8 mouse cellular contexts compared by ENCODE assay signal in genomic region chr2:118542971-118543573, GRCm38 (mm10). TPM values are rescaled to one million over a fixed set of nuclear protein-coding genes. Genes with fewer than 3 reads are reported as not detected.
DNase-seq lines count a peak whose midpoint lies in the region; ATAC-seq and TF ChIP-seq lines count a peak whose summit lies in the region.

No protein-coding gene starts in this region.

- H3K4me2 ChIP-seq in kidney, embryonic 15.5 days: peak overlapping the region; percentile 84

- H3K36me3 ChIP-seq in kidney, adult 2 months (ENCODE audit: control insufficient read depth, insufficient read depth, low read length): no peaks in the 10 kb centered on the region
- H3K36me3 ChIP-seq in E14TG2a.4 (ENCODE audit: insufficient read depth, low read length): peaks cover 17% of the 10 kb centered on the region
- peaks cover 9% of the 10 kb centered on the region for H3K36me3 ChIP-seq in kidney, embryonic 15.5 days

- ATAC-seq in kidney, embryonic 15.5 days (replicated peaks; ENCODE audit: low FRiP score): no peak

- no peak for TF ChIP-seq POLR2A in kidney, adult 2 months (IDR thresholded peaks at IDR 0.05; ENCODE audit: low read depth, low read length)
- no peak for TF ChIP-seq POLR2A in bone marrow, adult 2 months (IDR thresholded peaks at IDR 0.05; ENCODE audit: borderline replicate concordance, control insufficient read depth, low read depth, low read length)

- H3K4me3 ChIP-seq in kidney, adult 2 months (ENCODE audit: insufficient read depth, low read depth, low read length): no peak overlapping the region
- H3K4me3 ChIP-seq in E14TG2a.4 (replicated peaks; ENCODE audit: low read length): no peak overlapping the region
- H3K4me3 ChIP-seq in bone marrow, adult 2 months (replicated peaks; ENCODE audit: control insufficient read depth, low read depth, low read length): no peak overlapping the region
- no peak overlapping the region for H3K4me3 ChIP-seq in kidney, embryonic 15.5 days (replicated peaks)

- no peaks in the 10 kb centered on the region for H3K27me3 ChIP-seq in kidney, adult 2 months (replicated peaks; ENCODE audit: control insufficient read depth, insufficient read depth, low read length)
- H3K27me3 ChIP-seq in E14TG2a.4 (ENCODE audit: insufficient read depth, low read length): peaks cover 7% of the 10 kb centered on the region; the same call in 1 of the 2 replicates
- H3K27me3 ChIP-seq in kidney, embryonic 15.5 days: no peaks in the 10 kb centered on the region

- peak; percentile 29; the same call in 1 of the 2 replicates for TF ChIP-seq CTCF in kidney, adult 2 months (conservative IDR thresholded peaks at IDR 0.05; ENCODE audit: insufficient read depth, insufficient read length, low read depth, low read length)
- peak; percentile 87 for TF ChIP-seq CTCF in E14TG2a.4 (conservative IDR thresholded peaks at IDR 0.05; ENCODE audit: low read length)
- 0 out of 2 replicates have a peak, but pooled peaks have one; percentile 18 for TF ChIP-seq CTCF in bone marrow, adult 2 months (IDR thresholded peaks at IDR 0.05; ENCODE audit: control insufficient read depth, insufficient read depth, low read length)

- H3K4me1 ChIP-seq in kidney, adult 2 months (ENCODE audit: control insufficient read depth, insufficient read depth, low read length): peaks cover 58% of the 10 kb centered on the region
- peaks cover 84% of the 10 kb centered on the region for H3K4me1 ChIP-seq in E14TG2a.4 (replicated peaks; ENCODE audit: low read depth, low read length)
- peaks cover 15% of the 10 kb centered on the region for H3K4me1 ChIP-seq in bone marrow, adult 2 months (ENCODE audit: control insufficient read depth, insufficient read depth, low read length)
- peaks cover 94% of the 10 kb centered on the region for H3K4me1 ChIP-seq in kidney, embryonic 15.5 days

- H3K9ac ChIP-seq in kidney, embryonic 15.5 days: no peak overlapping the region

- peak; percentile 37 for DNase-seq in kidney, adult 2 months
- DNase-seq in kidney, adult 8-10 months: no peak
- DNase-seq in gastrocnemius, postnatal 25 days: no peak
- DNase-seq in layer of hippocampus, adult 9-10 months (ENCODE audit: low spot score): no peak
- DNase-seq in adrenal gland, postnatal 25 days: no peak

- H3K27ac ChIP-seq in kidney, adult 2 months (ENCODE audit: insufficient read depth, low read depth, low read length): peak overlapping the region; percentile 51
- H3K27ac ChIP-seq in bone marrow, adult 2 months (ENCODE audit: control insufficient read depth, insufficient read depth, low read depth, low read length, poor library complexity): no peak overlapping the region
- peak overlapping the region; percentile 95 for H3K27ac ChIP-seq in kidney, embryonic 15.5 days

- 83% methylated on average over 1 of the region's 1 CpGs for whole genome bisulfite sequencing in kidney, adult 2 months
- WGBS in bone marrow, adult 2 months: 92% methylated on average over 1 of the region's 1 CpGs
- WGBS in kidney, embryonic 15.5 days: 88% methylated on average over 1 of the region's 1 CpGs

- no peaks in the 10 kb centered on the region for H3K9me3 ChIP-seq in E14TG2a.4 (ENCODE audit: low read length)
- no peaks in the 10 kb centered on the region for H3K9me3 ChIP-seq in kidney, embryonic 15.5 days (replicated peaks)

RNA-seq across cellular contexts. Expression of gene Bmf, which starts 6.4 kb away (rescaled TPM):
- polyA plus RNA-seq in kidney, adult 2 months (2012; rRNA removed): 9.1 and 10.5 TPM in 2 replicates
- polyA plus RNA-seq in bone marrow, adult 2 months (2011; ENCODE audit: insufficient read depth, insufficient read length, low replicate concordance, missing spikeins): 7.3 and 8.8 TPM in 2 replicates
- polyA plus RNA-seq in kidney, embryonic 15.5 days (2015; fragmentation: Nextera tagmentation; extraction: Ambion mirVana): 7.6 and 8.2 TPM in 2 replicates
- total RNA-seq in gastrocnemius, postnatal 25 days (2021): 1 to 10 TPM; 3.4 to 4.7 TPM
- 13.6 and 24.0 TPM in 2 replicates for total RNA-seq in adrenal gland, postnatal 25 days (2021)

RNA-seq across cellular contexts. Expression of gene Bub1b, which starts 54.9 kb away (rescaled TPM):
- 0.68 and 0.72 TPM in 2 replicates for polyA plus RNA-seq in kidney, adult 2 months (2012; rRNA removed)
- polyA plus RNA-seq in bone marrow, adult 2 months (2011; ENCODE audit: insufficient read depth, insufficient read length, low replicate concordance, missing spikeins): 35.3 and 44.1 TPM in 2 replicates
- polyA plus RNA-seq in kidney, embryonic 15.5 days (2015; fragmentation: Nextera tagmentation; extraction: Ambion mirVana): 98.5 and 103 TPM in 2 replicates
- 1 to 10 TPM; 1.0 to 1.2 TPM for total RNA-seq in gastrocnemius, postnatal 25 days (2021)
- total RNA-seq in adrenal gland, postnatal 25 days (2021): 10.6 and 12.8 TPM in 2 replicates

Comparison
In these comparisons a context has a peak if more than half of its experiments do, and no peak if none do; other contexts are left out.
1. RNA of gene Bub1b, which starts 54.9 kb away (polyA plus RNA-seq): 98.5 to 103 TPM in kidney, embryonic 15.5 days and 35.3 to 44.1 TPM in bone marrow, adult 2 months; 0.68 to 0.72 TPM in kidney, adult 2 months; every median in the first group is over 10 times any median in the second.
2. CTCF ChIP-seq: peak in every context shown above with its lines; median percentile 87 in E14TG2a.4; 29 in kidney, adult 2 months; 18 in bone marrow, adult 2 months.